Mouse (Mus musculus): ENCODE data around the gene Ptdss2.
A peak's percentile ranks its signal among the peaks of the same experiment; 100 is the strongest.

GRCm38 (mm10) chr7:141168518-141168953 lies 46.4 kb downstream of the Ptdss2 start:
- TF ChIP-seq CTCF (IDR thresholded peaks at IDR 0.05 in 2 of 3, conservative IDR thresholded peaks at IDR 0.05 in 1 of 3; ENCODE audit: control insufficient read depth in 1 of 3, insufficient read depth in 1 of 3, low read depth in 2 of 3, low read length in 3 of 3, poor library complexity in 1 of 3, severe bottlenecking in 1 of 3) = no peak
- TF ChIP-seq POLR2A (IDR thresholded peaks at IDR 0.05; ENCODE audit: control insufficient read depth in 1 of 2, insufficient read depth in 1 of 2, low read depth in 1 of 2, low read length in 2 of 2, poor library complexity in 1 of 2) = peak in 1 of 2 experiments; percentile 75; a peak in 2 of 4 replicates

Measured in MEL (cell line).